Mouse (Mus musculus) liver, adult 2 months (tissue): Measurements from ENCODE around the gene 5830411N06Rik. TPM values are rescaled to one million over a fixed set of nuclear protein-coding genes. Genes with fewer than 3 reads are reported as not detected.

Experiments
- DNase-seq: peaks from one replicate; pipeline ENCODE4 v3.0.0-alpha.2; 2011; ENCODE audit warnings: low read depth, low spot score; ENCODE audit errors: extremely low read depth
- H3K27ac ChIP-seq: fragments of 200-500 bp; replicated peaks from 2 replicates; pipeline ENCODE4 v1.5.1; 2012; ENCODE audit warnings: low read depth, mild to moderate bottlenecking, control low read depth, inconsistent platforms, low read length; ENCODE audit not compliant: insufficient read depth
- H3K27me3 ChIP-seq: fragments of 200-500 bp; 2 replicates; pipeline ENCODE4 v1.6.1; 2012; ENCODE audit warnings: mild to moderate bottlenecking, moderate library complexity, low read length, inconsistent platforms; ENCODE audit not compliant: control insufficient read depth, insufficient read depth
- H3K36me3 ChIP-seq: fragments of 200-500 bp; 2 replicates; pipeline ENCODE4 v1.6.1; 2012; ENCODE audit warnings: low read length, inconsistent platforms; ENCODE audit not compliant: control insufficient read depth, insufficient read depth
- H3K4me1 ChIP-seq: fragments of 200-500 bp; 2 replicates; pipeline ENCODE4 v1.6.1; 2011; ENCODE audit warnings: low read length; ENCODE audit not compliant: control insufficient read depth, insufficient read depth
- H3K4me3 ChIP-seq: fragments of 200-500 bp; 2 replicates; pipeline ENCODE4 v1.5.1; 2011; ENCODE audit warnings: low read depth, mild to moderate bottlenecking, control low read depth, low read length, moderate library complexity; ENCODE audit not compliant: insufficient read depth
- H3K79me2 ChIP-seq: fragments of 200-500 bp; 2 replicates; pipeline ENCODE4 v1.6.1; 2012; ENCODE audit warnings: inconsistent platforms, mild to moderate bottlenecking, low read length, moderate library complexity; ENCODE audit not compliant: control insufficient read depth, insufficient read depth
- H3K9ac ChIP-seq: fragments of 200-500 bp; 2 replicates; pipeline ENCODE4 v1.6.1; 2012; ENCODE audit warnings: low read depth, mild to moderate bottlenecking, control low read depth, inconsistent platforms, low read length
- CTCF ChIP-seq: fragments of 200-500 bp; IDR thresholded peaks from 2 replicates; pipeline ENCODE4 v1.5.1; 2011; ENCODE audit warnings: low read depth, low read length, control low read depth
- POLR2A ChIP-seq: fragments of 200-500 bp; IDR thresholded peaks from 2 replicates; pipeline ENCODE4 v1.6.1; 2011; ENCODE audit warnings: low read length, control low read depth; ENCODE audit not compliant: insufficient read depth; ENCODE audit errors: extremely low read depth
- WGBS: fragments of 180-500 bp; shearing (Covaris S2); methylation state at CpG from one replicate; pipeline ENCODE4 v1.1.7; 2018; 5-methylcytosine and 5-hydroxymethylcytosine counted together
- polyA plus RNA-seq: library from polyadenylated mRNA; depleted of rRNA; stranded (reverse); fragments of >200 nt; gene quantifications from 2 replicates; pipeline ENCODE4 v1.2.3, GENCODE M21; 2012; rRNA removed
- total RNA-seq: library from RNA; depleted of rRNA; stranded (reverse); fragments of >200 nt; gene quantifications from 2 replicates; pipeline ENCODE4 v1.2.3, GENCODE M21; 2014; rRNA removed

5830411N06Rik gene
- total RNA-seq (not detected in 2 replicates), polyA plus RNA-seq (not detected in 2 replicates)

DNA sequence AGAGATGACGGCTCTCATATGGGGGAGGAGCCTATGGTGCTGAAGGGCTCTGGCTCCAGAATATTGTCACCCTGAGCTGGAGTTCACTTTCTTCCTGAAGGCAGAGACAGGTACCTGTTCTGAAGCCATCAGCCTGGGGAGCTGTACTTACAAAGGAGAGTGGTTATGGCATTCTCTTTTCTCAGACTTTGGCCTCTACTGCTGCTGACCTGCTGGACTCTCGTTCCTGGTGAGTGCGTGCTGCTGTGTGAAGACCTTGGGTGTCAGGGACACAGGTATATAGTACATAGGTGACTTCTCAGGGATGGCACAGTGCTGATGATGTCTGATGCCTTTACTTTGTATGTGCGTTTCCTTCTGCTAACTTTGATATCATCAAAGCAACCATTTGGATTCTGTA lies at the start of gene 5830411N06Rik:
TSS of gene 5830411N06Rik (plus strand) at position 69 of the 400 bp plus-strand sequence.
- 78% methylated on average over 4 of the region's 4 CpGs for WGBS
- no peaks in the 10 kb centered on the region for H3K36me3 ChIP-seq
- no peaks in the 10 kb centered on the region for H3K79me2 ChIP-seq
- no peak for DNase-seq
- H3K4me3 ChIP-seq, result no peak within 1 kb of the TSS
- H3K27me3 ChIP-seq, result no peaks in the 10 kb centered on the region
- no peak within 1 kb of the TSS for H3K9ac ChIP-seq
- no peaks in the 10 kb centered on the region for H3K4me1 ChIP-seq
- H3K27ac ChIP-seq, result no peak within 1 kb of the TSS
- TF ChIP-seq POLR2A (no peak), CTCF (no peak)

DNA sequence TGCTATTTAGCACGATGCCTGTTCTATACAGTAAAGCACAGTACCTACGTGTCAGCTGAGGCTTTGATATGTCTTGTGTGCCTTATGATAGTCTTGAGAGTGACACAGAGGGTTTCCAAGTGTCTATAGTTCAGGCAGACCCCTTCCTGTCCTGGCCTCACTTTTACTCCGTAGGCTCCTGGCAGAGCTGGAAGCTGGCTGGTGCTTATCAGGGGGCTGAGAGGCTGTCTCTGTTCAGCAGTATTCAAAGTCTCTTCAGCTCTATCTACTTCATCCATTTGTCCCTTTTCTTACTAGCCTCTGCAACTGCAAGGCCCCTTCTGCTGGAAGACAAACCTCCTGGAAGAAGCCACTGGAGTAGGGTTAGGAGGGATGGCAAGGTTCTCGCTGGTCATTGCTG lies 46.0 kb upstream of the 5830411N06Rik start:
- no peak for TF ChIP-seq POLR2A
- TF ChIP-seq CTCF, result no peak
- no peaks in the 10 kb centered on the region for H3K36me3 ChIP-seq
- WGBS, result 85% methylated on average over 4 of the region's 4 CpGs
- H3K27ac ChIP-seq, result no peak overlapping the region
- H3K79me2 ChIP-seq, result no peaks in the 10 kb centered on the region
- H3K9ac ChIP-seq, result no peak overlapping the region
- H3K4me1 ChIP-seq, result no peaks in the 10 kb centered on the region
- H3K4me3 ChIP-seq, result no peak overlapping the region
- no peaks in the 10 kb centered on the region for H3K27me3 ChIP-seq
- no peak for DNase-seq

DNA sequence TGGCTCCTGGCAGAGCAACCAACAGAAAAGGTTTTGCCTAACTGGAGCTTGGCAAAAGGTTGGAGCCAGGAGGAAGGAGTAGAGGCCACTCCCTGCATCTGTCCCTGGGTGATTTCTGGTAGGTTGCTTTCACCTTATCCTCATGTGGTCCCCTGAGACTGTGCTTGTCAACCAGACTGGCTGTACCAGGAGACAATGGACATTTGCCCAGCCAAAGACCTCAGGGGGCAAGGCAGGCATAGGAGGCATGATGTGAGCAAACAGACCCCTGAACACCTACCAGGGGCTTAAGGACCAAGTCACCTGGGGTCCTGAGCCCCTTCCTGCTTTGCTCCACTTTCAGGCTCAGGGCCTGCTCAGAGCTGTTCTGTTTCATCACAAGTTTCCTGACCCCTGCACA lies 41.2 kb upstream of the 5830411N06Rik start, which contains the start of gene Olfr524:
TSS of gene Olfr524 (minus strand) at position 101 of the 400 bp plus-strand sequence.
- no peak within 1 kb of the TSS for H3K9ac ChIP-seq
- no peaks in the 10 kb centered on the region for H3K79me2 ChIP-seq
- no peaks in the 10 kb centered on the region for H3K36me3 ChIP-seq
- no peak within 1 kb of the TSS for H3K4me3 ChIP-seq
- no peaks in the 10 kb centered on the region for H3K4me1 ChIP-seq
- DNase-seq, result no peak
- TF ChIP-seq CTCF, result no peak
- no peak for TF ChIP-seq POLR2A
- H3K27ac ChIP-seq, result no peak within 1 kb of the TSS
- no peaks in the 10 kb centered on the region for H3K27me3 ChIP-seq

DNA sequence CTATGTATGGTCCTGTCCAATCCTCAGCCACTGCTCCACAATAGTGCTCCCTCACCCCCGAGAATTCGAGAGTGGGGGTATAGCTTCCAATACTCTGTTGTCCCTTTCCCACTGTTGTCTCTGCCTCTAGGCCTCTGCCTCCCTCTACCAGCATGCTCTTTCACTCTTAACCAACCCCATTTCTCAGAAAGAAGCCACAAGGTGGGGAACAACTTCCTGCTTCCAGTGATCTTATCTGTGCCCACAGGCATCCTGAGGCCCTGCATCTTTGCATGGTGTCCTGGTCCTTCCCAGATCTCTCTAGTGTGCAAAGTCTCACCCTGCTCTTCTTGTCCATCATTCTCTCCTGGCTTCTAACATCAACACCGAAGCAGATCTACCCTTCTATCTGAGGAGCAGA lies 40.2 kb upstream of the 5830411N06Rik start:
- WGBS, result 87% methylated on average over 3 of the region's 3 CpGs
- no peak overlapping the region for H3K27ac ChIP-seq
- no peaks in the 10 kb centered on the region for H3K36me3 ChIP-seq
- no peak overlapping the region for H3K9ac ChIP-seq
- no peak for DNase-seq
- no peaks in the 10 kb centered on the region for H3K27me3 ChIP-seq
- H3K4me1 ChIP-seq, result no peaks in the 10 kb centered on the region
- TF ChIP-seq POLR2A, result no peak
- H3K79me2 ChIP-seq, result no peaks in the 10 kb centered on the region
- H3K4me3 ChIP-seq, result no peak overlapping the region

GRCm38 (mm10) chr7:140208153-140208552 lies 38.9 kb upstream of the 5830411N06Rik start:
- Histone ChIP-seq H3K4me1 (no peaks in the 10 kb centered on the region), H3K9ac (no peak overlapping the region), H3K27me3 (no peaks in the 10 kb centered on the region), H3K36me3 (no peaks in the 10 kb centered on the region), H3K79me2 (no peaks in the 10 kb centered on the region), H3K4me3 (no peak overlapping the region), H3K27ac (no peak overlapping the region)
- TF ChIP-seq CTCF (no peak), POLR2A (no peak)
- no peak for DNase-seq
- 62% methylated on average over 8 of the region's 8 CpGs for WGBS

- Histone ChIP-seq H3K27ac (no peak overlapping the region), H3K27me3 (no peaks in the 10 kb centered on the region), H3K4me1 (no peaks in the 10 kb centered on the region), H3K79me2 (no peaks in the 10 kb centered on the region), H3K4me3 (no peak overlapping the region), H3K9ac (no peak overlapping the region), H3K36me3 (no peaks in the 10 kb centered on the region)
- TF ChIP-seq POLR2A (no peak), CTCF (no peak)
- no peak for DNase-seq
- WGBS, result 75% methylated on average over 3 of the region's 3 CpGs
Observed at GRCm38 (mm10) chr7:140208677-140209076, 38.4 kb upstream of the 5830411N06Rik start.
